Mouse (Mus musculus) embryo, embryonic 9.5 days (tissue): ENCODE data around the gene Mpig6b.

ENCODE experiments used
- DNase-seq: peaks from one replicate; pipeline ENCODE4 v3.0.0-alpha.2; 2017; ENCODE audit errors: extremely low spot score

Mpig6b gene

DNA sequence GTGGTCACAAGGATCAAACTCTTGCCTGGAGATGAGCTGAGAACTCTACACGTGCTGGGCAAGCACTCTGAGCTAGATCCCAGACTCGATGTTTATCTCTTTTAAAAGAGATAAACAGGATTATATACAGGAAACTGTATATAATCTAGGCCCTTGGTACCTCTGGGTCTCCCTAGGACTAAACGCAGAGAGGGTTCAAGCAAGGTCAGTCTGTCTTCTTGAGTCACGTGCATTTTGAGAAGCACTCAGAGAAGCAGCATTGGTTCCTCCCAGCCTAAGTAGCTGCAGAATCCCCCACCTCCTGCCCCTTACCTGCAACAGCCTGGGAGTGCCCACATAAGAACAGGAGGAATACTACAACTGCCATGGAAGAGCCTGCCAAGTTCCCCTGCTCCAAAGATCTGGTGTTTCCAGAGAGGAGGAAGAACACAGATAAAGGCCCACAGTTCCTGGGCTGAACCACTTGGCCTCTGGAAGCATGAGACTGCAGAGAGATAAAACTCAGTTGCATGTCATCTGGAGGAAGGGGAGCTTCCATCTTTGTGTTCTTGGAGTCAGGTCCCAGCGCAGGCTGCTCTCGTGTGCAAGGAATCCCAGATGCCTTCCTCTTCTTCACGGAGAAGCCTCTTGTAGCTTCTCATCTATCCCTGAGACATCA is 19.4 kb upstream of the Mpig6b start, which contains the start of gene Ly6g6f:
TSS of gene Ly6g6f (minus strand) at position 403 of the 658 bp plus-strand sequence.
- DNase-seq, result no peak

DNA sequence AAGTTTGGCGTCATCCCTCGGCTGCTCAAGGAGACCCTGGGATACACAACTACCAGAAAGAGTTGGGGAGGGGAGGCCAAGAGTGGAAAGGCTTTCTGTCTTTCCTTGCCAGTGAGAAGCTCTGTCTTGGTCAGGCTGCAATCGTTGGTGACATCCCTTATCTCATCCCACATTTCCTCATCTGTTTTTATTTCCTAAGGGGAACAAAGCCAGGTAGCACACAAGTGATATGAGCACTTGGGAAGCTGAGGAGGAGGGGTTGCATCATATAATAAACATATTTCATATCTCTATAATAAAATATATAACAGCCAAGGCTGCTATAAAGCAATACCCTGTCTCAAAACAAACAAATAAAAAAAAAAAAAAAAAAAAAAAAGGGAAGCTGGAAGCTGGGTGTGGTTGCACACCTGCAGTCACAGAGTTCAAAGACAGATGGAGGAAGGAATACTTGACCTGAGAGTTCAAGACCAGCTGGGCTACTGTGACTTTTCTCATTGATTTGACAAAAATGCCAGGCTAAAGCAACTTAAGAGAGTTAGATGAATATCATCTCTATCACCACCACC is 18.0 kb upstream of the Mpig6b start:
- no peak for DNase-seq

DNA sequence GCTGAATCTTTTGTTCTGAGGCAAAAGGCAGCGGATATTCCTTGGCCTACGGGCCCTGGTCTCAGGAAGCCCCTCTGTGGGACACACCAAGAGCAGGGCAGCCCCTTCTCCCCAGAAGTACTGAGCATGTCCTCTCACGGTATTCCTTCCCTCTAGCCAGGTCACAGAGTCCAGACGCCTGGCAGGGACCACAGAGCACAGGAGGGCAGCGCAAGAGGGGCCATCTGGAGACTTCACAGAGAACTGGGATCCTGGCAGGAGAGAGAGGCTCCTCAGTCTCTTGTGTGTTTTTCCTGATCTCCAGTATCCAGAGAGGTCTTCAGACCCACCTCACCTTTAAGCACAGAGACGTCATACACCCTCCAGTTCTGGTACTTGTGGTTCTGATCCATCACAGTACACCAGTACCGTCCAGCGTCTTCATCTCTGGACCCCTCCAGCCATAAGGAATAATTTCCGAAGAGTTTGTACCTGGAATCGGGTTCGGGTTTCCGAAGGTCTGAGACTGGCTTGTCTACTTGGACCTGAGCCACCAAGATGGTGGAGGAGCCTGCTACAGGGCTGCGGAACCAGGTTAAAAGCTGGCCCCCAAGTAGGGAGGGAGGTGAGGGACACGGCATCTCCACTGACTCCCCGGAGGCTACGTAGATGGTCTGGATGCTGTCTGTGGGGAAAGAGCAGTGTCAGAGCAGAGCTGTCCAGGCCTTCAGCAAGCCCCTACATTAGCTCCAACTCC is 17.0 kb upstream of the Mpig6b start:
- DNase-seq, result no peak

DNA sequence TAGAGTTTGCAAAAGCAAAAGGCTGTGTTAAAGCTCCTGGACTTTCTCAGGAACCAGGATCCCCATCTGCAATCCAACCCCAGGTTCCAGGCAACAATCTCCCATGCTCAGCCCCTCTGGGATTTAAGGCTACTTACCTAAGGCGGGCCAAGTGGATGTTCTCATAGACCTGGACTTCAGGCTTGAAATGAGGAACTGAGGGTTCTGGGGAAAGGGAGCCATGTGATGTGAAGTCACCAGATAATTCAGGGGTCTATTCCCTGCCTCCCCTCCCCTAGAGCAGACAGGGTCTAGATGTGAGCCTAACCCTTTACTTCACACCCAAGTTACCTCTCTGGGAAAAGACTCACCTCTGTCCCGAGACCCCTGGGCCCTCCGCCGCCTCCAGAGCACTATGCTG is 14.7 kb upstream of the Mpig6b start:
- no peak for DNase-seq

DNA sequence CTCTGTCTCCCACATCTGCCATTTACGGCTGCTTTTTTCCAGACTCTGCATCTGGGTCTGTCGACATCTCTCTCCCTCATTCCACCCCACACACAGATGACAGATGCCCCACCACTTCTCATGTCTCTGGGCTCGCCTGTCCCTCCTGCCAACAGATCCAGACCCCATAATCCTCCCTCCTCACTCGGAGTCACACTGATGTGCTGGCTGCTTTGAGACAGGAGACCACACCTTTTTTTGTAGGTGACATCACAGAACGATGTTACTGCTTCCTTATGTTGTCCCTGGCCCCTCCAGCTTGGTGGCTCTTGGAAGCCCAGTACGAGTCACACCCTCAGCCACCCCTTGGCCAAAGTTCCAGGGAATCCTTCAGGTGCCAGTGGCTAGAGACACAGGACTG is 14.3 kb upstream of the Mpig6b start:
- DNase-seq, result no peak

DNA sequence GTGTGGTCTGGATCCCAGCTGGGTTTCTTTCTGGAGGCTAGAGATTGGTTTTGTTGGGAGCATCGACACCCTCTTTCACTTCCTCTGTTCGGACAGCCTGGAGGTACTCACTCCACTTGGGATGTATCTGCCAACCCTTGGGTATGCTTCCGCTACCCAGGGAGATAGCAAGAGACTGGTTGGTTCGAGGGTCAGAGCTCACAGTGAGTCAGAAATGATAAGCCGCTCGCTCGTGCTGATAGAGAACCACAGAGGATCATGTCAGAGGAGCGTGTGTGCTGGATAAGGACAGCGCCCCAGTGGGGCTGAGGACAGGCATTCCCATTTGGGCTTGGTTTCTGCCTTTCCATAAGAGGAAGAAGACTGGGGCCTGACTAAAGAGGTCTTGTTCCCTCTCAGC is 13.8 kb upstream of the Mpig6b start:
- no peak for DNase-seq

DNA sequence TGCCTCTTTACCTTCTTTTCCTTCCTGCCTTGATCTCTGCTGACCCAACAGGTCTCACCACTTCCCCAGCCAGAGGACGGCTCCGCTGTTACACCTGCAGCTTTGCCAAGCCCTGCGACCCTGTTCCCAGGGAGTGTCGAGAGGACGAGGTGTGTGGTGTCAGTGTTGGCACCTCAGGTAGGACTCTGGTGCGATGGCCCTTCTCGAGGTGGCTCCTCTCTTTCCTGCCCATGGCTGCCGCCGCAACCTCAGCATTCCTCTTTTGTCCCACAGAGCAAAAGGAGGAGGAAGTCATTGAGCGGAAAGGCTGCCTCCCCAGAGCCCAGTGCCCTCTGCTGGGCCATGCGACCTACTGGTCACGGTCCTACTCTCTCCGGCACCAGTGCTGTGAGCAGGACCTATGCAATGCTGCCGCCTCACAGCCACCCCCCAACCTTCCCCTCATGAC is 11.8 kb upstream of the Mpig6b start, which contains the start of gene Ly6g6d:
TSS of gene Ly6g6d (minus strand) at position 280 of the 448 bp plus-strand sequence.
- peak; percentile 54 for DNase-seq

DNA sequence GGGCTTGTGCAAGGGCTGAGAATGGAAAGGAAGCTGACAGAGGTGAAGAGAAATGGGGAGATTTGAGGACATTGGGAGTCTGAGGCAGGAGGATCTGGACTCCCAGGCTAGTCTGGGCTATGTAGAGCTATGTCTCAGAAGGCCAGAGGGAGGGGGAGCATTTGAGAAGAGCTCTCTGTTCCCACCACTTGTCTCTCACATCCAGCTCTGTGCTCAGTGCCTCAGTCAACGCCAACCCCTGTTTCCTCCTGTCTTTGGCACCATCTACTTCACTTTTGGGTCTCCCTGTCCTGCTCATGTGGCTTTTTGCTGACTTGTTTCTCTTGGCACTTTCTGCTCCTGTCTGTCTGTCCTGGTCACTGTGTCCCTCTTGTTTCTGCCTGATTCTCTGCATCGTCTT is 11.3 kb upstream of the Mpig6b start:
- DNase-seq, result no peak

DNA sequence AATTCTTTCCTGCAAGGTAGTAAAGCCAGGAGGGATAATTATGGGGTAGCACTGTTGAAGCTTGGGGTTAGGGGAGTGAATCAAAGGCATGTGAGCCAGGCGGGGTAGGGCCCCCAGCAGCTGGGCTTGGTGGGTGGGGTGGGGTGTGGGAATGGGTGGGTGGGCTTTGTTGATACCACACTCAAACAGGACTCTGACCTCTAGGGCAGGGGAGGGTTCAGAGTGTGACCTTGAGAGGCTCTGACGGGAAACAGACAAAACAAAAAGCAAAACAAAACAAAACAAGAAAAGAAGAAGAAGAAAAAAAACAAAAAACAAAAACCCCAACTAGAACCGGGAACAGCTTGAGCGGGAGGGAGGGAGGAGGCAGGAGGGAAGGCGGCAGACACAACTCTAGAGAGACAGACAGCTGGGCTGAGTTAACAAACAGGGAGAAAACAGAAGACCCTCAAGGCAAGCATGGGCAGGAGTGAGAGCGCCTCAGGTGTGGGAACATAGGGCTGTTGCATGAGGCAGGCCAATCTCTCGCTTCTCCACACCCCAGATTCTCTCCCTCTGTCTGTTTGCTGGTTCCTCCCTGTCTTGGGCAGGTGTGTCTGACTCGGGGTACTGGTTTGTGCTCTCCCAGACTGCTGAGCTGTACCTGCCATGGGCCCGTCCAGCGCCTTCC is 10.7 kb upstream of the Mpig6b start, which contains the start of gene Ly6g6e:
TSS of gene Ly6g6e (plus strand) at position 396 of the 670 bp plus-strand sequence.
- no peak for DNase-seq

DNA sequence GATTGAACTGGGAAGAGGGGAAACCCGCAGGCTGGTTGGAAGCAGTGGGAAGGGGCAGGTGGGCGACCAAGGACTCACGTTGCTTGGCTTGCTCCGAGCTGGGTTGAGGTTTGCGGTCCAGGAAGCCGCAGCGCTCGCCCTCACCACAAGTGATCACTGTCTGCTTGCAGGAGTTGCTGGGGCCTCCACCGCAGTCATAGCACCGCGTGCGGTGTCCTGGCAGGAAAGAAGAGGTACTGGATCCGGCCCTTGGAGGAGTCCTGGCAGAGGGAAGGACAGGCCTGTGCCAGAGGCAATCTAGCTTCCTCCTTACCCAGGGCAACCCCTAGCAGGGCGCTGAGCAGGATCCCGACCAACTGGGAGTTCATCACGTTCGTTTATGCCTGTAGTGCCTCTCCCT is 8.1 kb upstream of the Mpig6b start:
- DNase-seq, result no peak

DNA sequence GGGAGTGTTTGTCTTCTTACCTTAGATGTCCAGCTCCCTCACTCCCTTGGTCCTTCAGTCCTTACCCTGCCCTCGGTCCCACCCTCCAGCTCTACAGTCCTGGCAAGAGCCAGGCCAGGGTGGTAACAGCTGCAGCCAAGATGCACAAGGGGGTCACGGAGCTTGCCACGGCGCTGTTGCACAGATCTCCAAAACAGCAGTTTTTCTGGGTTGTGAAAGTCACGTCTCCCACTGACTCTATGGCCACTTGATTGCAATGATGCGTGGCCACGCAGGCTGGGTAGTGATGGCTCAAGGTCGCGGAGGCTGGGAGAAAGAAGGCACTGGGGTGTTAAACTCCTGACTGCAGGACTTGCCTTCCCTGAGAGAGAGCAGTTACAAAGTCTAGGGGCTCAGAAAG is 5.5 kb upstream of the Mpig6b start:
- DNase-seq, result no peak

DNA sequence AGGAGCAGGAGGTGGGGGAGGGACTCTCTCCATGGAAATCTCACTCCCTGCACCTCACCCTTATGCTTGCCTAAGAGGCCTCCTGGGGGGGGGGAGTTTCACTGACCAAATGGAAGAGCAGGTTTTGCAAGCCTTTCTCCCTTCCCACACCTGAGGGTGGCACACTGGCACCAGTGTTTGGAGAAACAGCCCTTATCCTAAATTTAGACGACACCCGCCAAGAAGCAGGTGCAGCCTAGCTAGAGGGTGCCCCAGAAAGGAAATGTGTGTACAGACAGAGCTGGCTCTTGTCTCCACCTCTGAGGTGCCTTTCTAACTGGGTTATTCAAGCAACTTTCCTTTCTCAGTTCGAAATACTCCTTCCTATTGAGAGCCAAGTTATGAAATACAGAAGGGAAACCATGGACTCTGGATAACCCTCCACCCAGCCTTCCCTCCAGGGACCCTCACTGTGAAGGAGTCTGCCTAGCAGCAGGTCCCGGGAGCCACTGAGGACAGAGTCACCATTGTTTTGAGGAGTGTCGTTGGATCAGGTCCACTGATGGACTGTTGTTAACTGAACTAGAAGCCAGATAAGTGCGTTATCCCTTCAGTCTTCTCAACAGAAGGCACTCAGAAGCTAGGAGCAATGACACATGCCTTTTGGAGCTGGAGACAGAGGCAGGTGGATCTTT is 4.7 kb upstream of the Mpig6b start:
- DNase-seq, result no peak

DNA sequence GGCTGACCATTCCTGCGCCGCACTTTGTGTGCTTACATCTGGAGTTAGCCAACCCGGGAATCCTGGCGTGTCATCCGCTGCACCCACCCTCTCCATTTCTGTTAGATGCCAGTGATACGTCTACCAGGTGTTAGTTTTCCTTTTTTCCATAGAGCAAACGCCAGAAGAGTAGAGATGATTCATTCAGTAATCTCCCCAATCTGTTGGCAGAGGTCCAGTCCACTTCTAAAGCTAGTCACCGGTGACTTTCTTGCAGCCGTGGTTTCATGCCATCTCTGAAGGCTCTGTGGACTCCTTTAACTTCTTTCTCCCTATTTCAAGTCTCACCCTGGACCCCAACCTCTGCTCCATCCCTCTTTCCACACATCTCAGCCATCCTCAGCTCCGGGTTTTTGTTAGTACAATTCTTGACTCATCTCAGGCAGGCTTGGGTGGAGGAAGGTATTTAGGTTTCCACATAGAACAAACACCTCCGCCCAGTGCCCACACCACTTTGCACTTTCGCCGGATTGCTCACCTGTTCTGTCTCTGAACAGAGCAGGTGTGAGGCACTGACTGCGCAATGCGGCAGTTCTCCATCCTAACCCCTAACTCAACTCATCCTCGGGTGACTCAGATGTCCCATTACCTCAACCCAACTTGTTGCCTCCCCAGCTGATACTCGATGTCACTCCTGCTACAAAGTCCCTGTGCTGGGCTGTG is 2.4 kb upstream of the Mpig6b start:
- DNase-seq, result no peak

DNA sequence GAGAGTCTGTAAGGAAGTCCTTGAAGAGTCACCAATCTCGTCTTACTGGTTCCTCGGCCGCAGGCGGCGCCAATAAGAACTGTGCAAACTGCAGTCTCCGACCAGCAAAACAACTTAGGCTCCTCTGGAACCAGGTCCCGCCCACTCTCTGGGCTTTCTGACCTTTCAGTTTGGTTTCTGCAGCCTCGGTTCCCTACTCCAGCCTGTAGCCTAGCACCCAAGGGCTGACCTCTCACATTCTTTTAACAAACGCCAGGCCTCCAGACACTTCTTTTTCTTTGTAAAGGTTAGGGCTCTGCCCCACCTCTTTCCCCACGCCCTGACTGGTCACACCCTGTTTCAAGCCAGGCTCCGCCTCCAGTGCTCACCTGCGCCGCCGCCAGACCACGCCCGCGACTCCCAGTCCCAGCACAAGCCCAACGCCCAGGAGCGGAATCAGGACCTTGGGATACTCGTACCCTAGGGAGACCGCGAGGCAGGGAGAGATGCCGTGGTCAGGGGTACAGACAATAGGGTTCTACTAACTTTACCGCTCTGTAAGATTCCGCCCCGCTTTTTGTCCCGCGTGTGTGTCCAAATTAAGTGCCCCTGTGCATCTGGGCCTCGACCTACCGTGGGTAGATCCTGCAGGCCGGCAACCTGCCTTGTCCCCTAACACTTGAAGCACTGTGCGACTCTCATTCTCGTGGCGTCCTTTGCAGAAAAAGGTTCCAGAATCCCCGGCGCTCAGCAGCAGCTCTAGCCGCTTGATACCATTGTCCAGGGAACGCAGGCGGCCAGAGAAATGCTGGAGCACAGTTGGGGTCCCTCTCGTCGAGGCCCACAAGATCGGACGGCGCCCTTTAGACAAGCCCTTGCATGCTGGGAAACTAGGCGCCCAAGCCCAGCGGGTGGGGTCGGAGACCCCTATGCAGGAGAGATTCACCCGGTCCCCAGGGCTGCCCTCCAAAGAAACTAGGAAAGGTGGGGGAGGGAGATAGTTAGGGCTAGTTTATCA is 735 bp downstream of the Mpig6b start, which contains the start of gene Ly6g6c:
TSS of gene Ly6g6c (plus strand) at position 438 of the 997 bp plus-strand sequence.
- peak; percentile 61 for DNase-seq

DNA sequence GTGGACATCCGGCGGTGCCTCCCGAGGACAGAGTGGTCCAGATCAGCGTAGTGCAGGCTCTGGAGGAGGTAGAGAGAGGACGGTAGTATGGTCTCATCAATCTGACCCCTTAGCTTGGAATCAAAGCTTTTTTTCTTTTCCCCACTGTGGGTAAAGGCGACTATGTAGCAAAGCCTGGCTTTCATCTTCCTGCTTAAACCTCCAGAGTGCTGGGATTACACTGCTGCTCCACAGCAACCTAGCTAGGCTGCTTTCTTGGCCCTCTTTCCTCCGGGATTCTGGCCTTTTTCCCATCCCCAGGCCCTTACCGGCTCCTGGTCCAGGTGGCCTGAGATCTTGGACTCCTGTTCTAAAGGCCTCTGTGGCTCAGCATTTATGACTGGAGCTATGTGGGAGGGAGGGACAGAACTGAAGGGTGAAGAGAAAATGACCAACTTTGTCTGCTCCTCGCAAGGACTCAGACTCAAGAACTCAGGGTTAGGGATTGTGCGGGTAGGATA is 1.6 kb downstream of the Mpig6b start:
- DNase-seq, result no peak

DNA sequence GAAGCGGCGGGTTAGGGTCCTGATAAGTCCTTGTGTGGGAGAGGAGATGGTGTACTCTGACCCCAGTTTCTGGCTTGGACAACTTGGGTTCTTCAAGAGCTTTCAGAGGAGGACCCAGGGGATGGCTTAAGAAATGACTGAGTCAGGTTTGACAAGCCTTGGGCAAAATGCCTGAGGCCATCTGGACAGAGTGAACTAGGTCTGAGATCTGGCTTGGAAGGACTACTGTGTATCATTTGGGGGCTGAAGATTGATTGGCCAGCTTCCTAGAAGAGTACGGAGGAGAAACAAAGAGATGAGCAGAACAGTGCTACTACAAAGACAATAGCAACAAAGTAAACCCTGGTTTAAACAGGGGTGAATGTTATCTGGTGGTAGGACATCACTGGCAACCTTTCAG is 2.5 kb downstream of the Mpig6b start:
- no peak for DNase-seq

DNA sequence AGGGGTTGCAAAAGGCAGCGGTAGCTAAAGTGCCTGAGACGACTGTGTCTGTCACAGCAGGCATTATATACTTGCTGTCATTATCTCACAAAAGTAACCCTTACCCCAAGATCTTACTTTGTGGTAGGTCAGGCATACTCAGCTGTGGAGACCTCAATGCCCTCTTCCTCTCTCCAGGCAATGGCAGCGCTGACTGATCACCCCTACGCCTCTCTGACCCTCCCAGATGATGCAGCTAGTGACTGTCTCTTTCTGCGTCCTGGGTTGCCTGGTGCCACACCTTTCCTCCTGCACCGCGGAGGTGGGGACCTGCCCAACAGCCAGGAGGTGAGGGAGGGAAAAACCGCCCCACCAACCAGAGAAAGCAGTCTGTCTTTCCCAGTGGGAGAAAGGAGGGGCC is 4.7 kb downstream of the Mpig6b start:
- DNase-seq, result no peak

DNA sequence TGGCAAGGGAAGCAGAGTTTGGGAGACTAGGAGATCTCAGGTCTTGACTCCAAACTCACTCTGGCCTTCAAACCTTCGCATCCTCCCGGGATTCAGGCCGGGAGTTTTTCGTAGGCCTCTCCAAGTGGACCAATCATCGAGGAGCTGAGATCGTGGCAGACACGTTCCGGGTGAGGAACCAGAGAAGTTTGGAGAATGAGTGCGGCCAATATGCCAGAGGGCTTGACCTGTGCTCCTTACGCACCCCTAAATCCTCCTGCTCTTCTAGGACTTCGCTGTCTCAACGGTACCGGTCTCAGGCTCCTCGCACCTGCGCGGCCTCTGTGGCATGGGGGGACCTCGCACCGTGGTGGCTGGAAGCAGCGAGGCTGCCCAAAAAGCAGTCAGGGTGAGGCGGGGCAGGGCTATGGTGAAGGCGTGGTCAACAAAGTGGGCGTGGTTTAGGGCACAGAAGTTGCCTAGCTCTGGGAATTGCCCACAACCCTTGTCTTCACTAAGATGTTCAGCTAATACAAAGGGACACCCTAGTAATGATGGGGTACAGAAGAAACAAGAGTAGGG is 5.2 kb downstream of the Mpig6b start:
- DNase-seq, result no peak

DNA sequence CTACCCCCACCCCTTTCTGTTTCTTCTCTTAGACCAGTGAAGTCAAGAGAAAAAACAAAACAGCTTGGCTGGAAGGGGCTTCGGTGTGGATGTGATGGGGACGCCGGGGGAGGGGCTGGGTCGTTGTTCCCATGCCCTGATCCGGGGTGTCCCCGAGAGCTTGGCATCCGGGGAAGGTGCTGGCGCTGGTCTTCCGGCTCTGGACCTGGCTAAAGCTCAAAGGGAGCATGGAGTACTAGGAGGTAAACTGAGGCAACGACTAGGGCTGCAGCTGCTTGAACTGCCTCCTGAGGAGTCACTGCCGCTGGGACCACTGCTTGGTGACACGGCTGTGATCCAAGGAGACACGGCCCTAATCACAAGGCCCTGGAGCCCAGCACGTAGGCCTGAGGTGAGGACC is 5.9 kb downstream of the Mpig6b start:
- DNase-seq, result no peak
